Mouse (Mus musculus) kidney, postnatal 25 days (tissue): Measurements from ENCODE around the gene Luc7l3.
"Not testable (repeated sequence)": the region's sequence is repeated elsewhere in the genome, so short reads cannot be mapped to it uniquely, and the experiment has no call there.

Experiments
- DNase-seq, 2 experiments: peaks; one replicate each; pipeline ENCODE4 v3.0.0; 2021; ENCODE audit warnings: mixed read lengths in 2 of 2

The Luc7l3 gene

GRCm38 (mm10) chr11:94290062-94290740 lies 31.6 kb downstream of the Luc7l3 start:
- no peak for DNase-seq

GRCm38 (mm10) chr11:94287105-94287504 lies 34.7 kb downstream of the Luc7l3 start:
- DNase-seq: no peak

- no peak for DNase-seq
Measured at GRCm38 (mm10) chr11:94285886-94286574, 35.8 kb downstream of the Luc7l3 start.

GRCm38 (mm10) chr11:94283536-94284099 lies 38.2 kb downstream of the Luc7l3 start:
- no peak for DNase-seq

GRCm38 (mm10) chr11:94282291-94282690 lies 39.5 kb downstream of the Luc7l3 start:
- no peak for DNase-seq

GRCm38 (mm10) chr11:94281199-94282181 lies 40.3 kb downstream of the Luc7l3 start, which contains the start of gene Gm21885:
Gm21885 (plus strand) TSS chr11:94281873.
- DNase-seq: peak in 1 of 2 experiments; percentile 53

- peak; percentile 87 to 89 for DNase-seq
Measured at GRCm38 (mm10) chr11:94276869-94277337, 44.9 kb downstream of the Luc7l3 start.

- DNase-seq: no peak
Measured at GRCm38 (mm10) chr11:94275686-94276085, 46.1 kb downstream of the Luc7l3 start.

- DNase-seq: no peak
Measured at GRCm38 (mm10) chr11:94275226-94275625, 46.6 kb downstream of the Luc7l3 start.

- DNase-seq: no peak
Measured at GRCm38 (mm10) chr11:94274206-94274867, 47.5 kb downstream of the Luc7l3 start.

- no peak for DNase-seq
Measured at GRCm38 (mm10) chr11:94272960-94273927, 48.5 kb downstream of the Luc7l3 start.

- no peak for DNase-seq
Measured at GRCm38 (mm10) chr11:94271015-94271414, 50.8 kb downstream of the Luc7l3 start.

GRCm38 (mm10) chr11:94269906-94270305 lies 51.9 kb downstream of the Luc7l3 start:
- DNase-seq: no peak

- DNase-seq: no peak
Measured at GRCm38 (mm10) chr11:94268761-94269160, 53.0 kb downstream of the Luc7l3 start.

- DNase-seq: not testable (repeated sequence)
Measured at GRCm38 (mm10) chr11:94266155-94266554, 55.6 kb downstream of the Luc7l3 start.

- DNase-seq: peak; percentile 63 to 72
Measured at GRCm38 (mm10) chr11:94265134-94265785, 56.5 kb downstream of the Luc7l3 start.

GRCm38 (mm10) chr11:94261585-94262370 lies 60.0 kb downstream of the Luc7l3 start:
- no peak for DNase-seq

GRCm38 (mm10) chr11:94259814-94260213 lies 62.0 kb downstream of the Luc7l3 start:
- DNase-seq: no peak

GRCm38 (mm10) chr11:94257987-94258386 lies 63.8 kb downstream of the Luc7l3 start:
- DNase-seq: peak in 1 of 2 experiments; percentile 24
